Mouse (Mus musculus) limb, embryonic 15.5 days (tissue): Measurements from ENCODE around the gene Nlrp9b. TPM values are rescaled to one million over a fixed set of nuclear protein-coding genes. Genes with fewer than 3 reads are reported as not detected.
"Not testable (repeated sequence)": the region's sequence is repeated elsewhere in the genome, so short reads cannot be mapped to it uniquely, and the experiment has no call there.

Experiments
- ATAC-seq: fragments of 200-750 bp; cut with Nextera tagmentation; 2 replicates; pipeline ENCODE4 v1.8.0; 2017; ENCODE audit warnings: low read depth, moderate TSS enrichment; ENCODE audit not compliant: insufficient number of reproducible peaks, low FRiP score, low TSS enrichment
- H3K27ac ChIP-seq: fragments of 300-500 bp; sonication (generic); 2 replicates; pipeline ENCODE4 v1.5.1; 2015; ENCODE audit warnings: moderate library complexity, mild to moderate bottlenecking, inconsistent platforms
- H3K27me3 ChIP-seq: fragments of 300-500 bp; sonication (generic); 2 replicates; pipeline ENCODE4 v1.6.1; 2015; ENCODE audit warnings: inconsistent platforms
- H3K36me3 ChIP-seq: fragments of 300-500 bp; sonication (generic); 2 replicates; pipeline ENCODE4 v1.6.1; 2015; ENCODE audit warnings: inconsistent platforms
- H3K4me1 ChIP-seq: fragments of 300-500 bp; sonication (generic); 2 replicates; pipeline ENCODE4 v1.6.1; 2015; ENCODE audit warnings: inconsistent platforms
- H3K4me2 ChIP-seq: fragments of 300-500 bp; sonication (generic); 2 replicates; pipeline ENCODE4 v1.6.1; 2015; ENCODE audit warnings: mild to moderate bottlenecking, inconsistent platforms
- H3K4me3 ChIP-seq: fragments of 300-500 bp; sonication (generic); 2 replicates; pipeline ENCODE4 v1.5.1; 2015; ENCODE audit warnings: mild to moderate bottlenecking, inconsistent platforms
- H3K9ac ChIP-seq: fragments of 300-500 bp; sonication (generic); 2 replicates; pipeline ENCODE4 v1.6.1; 2015; ENCODE audit warnings: inconsistent platforms
- H3K9me3 ChIP-seq: fragments of 300-500 bp; sonication (generic); 2 replicates; pipeline ENCODE4 v1.6.1; 2016; ENCODE audit warnings: inconsistent platforms
- WGBS: fragments of 180-500 bp; shearing (Covaris S2); methylation state at CpG from one replicate; pipeline ENCODE4 v1.1.7; 2015; 5-methylcytosine and 5-hydroxymethylcytosine counted together
- polyA plus RNA-seq: library from polyadenylated mRNA; unstranded; fragments of >200 nt; fragmentation: Nextera tagmentation; extraction: Ambion mirVana; gene quantifications from 2 replicates; pipeline ENCODE4 v1.2.1, GENCODE M21; 2015

Gene Nlrp9b
- polyA plus RNA-seq: not detected in 2 replicates

- H3K4me2 ChIP-seq, ATAC-seq, H3K27ac ChIP-seq, H3K27me3 ChIP-seq, H3K4me1 ChIP-seq, H3K9me3 ChIP-seq, H3K36me3 ChIP-seq, H3K4me3 ChIP-seq, H3K9ac ChIP-seq: not testable (repeated sequence)
- WGBS: 65% methylated on average over 8 of the region's 8 CpGs
These were observed at the start of gene Nlrp9b for GRCm38 (mm10) chr7:19991165-19991564. Nlrp9b (plus strand) TSS chr7:19991465.

- Histone ChIP-seq H3K4me1 (peaks cover 6% of the 10 kb centered on the region), H3K9me3 (no peaks in the 10 kb centered on the region), H3K36me3 (no peaks in the 10 kb centered on the region), H3K4me3 (no peak overlapping the region), H3K9ac (no peak overlapping the region), H3K4me2 (no peak overlapping the region), H3K27me3 (no peaks in the 10 kb centered on the region), H3K27ac (no peak overlapping the region)
- no peak for ATAC-seq
- 88% methylated on average over 8 of the region's 8 CpGs for WGBS
These were observed 46.6 kb upstream of the Nlrp9b start for GRCm38 (mm10) chr7:19944709-19945108.

GRCm38 (mm10) chr7:19945201-19945600 is 46.1 kb upstream of the Nlrp9b start:
- WGBS: 88% methylated on average over 5 of the region's 5 CpGs
- no peaks in the 10 kb centered on the region for H3K9me3 ChIP-seq

GRCm38 (mm10) chr7:19945821-19946515 is 45.3 kb upstream of the Nlrp9b start:
- Histone ChIP-seq H3K4me3 (no peak overlapping the region), H3K27ac (no peak overlapping the region), H3K27me3 (no peaks in the 10 kb centered on the region), H3K9me3 (no peaks in the 10 kb centered on the region), H3K36me3 (no peaks in the 10 kb centered on the region), H3K4me2 (no peak overlapping the region), H3K4me1 (no peaks in the 10 kb centered on the region), H3K9ac (no peak overlapping the region)
- no peak for ATAC-seq
- WGBS: 69% methylated on average over 13 of the region's 13 CpGs

More at GRCm38 (mm10) chr7:19945201-19945600, 46.1 kb upstream of the Nlrp9b start:
- peaks cover 3% of the 10 kb centered on the region; the same call in 1 of the 2 replicates for H3K4me1 ChIP-seq
- H3K9ac ChIP-seq: no peak overlapping the region
- H3K4me2 ChIP-seq: no peak overlapping the region
- no peaks in the 10 kb centered on the region for H3K27me3 ChIP-seq
- H3K36me3 ChIP-seq: no peaks in the 10 kb centered on the region
- H3K27ac ChIP-seq: no peak overlapping the region
- ATAC-seq: no peak
- no peak overlapping the region for H3K4me3 ChIP-seq

- ATAC-seq: no peak
- Histone ChIP-seq H3K27me3 (no peaks in the 10 kb centered on the region), H3K9ac (no peak overlapping the region), H3K4me3 (no peak overlapping the region), H3K36me3 (no peaks in the 10 kb centered on the region), H3K4me1 (no peaks in the 10 kb centered on the region), H3K27ac (no peak overlapping the region), H3K9me3 (no peaks in the 10 kb centered on the region), H3K4me2 (no peak overlapping the region)
- WGBS: 71% methylated on average over 12 of the region's 12 CpGs
These were observed 42.3 kb upstream of the Nlrp9b start for GRCm38 (mm10) chr7:19948956-19949355.

- Histone ChIP-seq H3K9ac (no peak overlapping the region), H3K4me1 (no peaks in the 10 kb centered on the region), H3K27ac (no peak overlapping the region), H3K36me3 (no peaks in the 10 kb centered on the region), H3K4me3 (no peak overlapping the region), H3K9me3 (no peaks in the 10 kb centered on the region), H3K4me2 (no peak overlapping the region), H3K27me3 (no peaks in the 10 kb centered on the region)
- 51% methylated on average over 10 of the region's 10 CpGs for WGBS
- no peak for ATAC-seq
These were observed 41.3 kb upstream of the Nlrp9b start for GRCm38 (mm10) chr7:19949996-19950395.

GRCm38 (mm10) chr7:19950589-19950988 is 40.7 kb upstream of the Nlrp9b start, which contains the start of gene Igsf23:
Igsf23 (minus strand) TSS chr7:19950756.
- Histone ChIP-seq H3K9me3 (no peaks in the 10 kb centered on the region), H3K4me2 (no peak within 1 kb of the TSS), H3K27ac (no peak within 1 kb of the TSS), H3K4me1 (no peaks in the 10 kb centered on the region), H3K4me3 (no peak within 1 kb of the TSS), H3K9ac (no peak within 1 kb of the TSS), H3K27me3 (no peaks in the 10 kb centered on the region), H3K36me3 (no peaks in the 10 kb centered on the region)
- ATAC-seq: no peak
- WGBS: 50% methylated on average over 9 of the region's 9 CpGs

GRCm38 (mm10) chr7:19952320-19952986 is 38.8 kb upstream of the Nlrp9b start:
- no peak overlapping the region for H3K4me2 ChIP-seq
- no peak overlapping the region for H3K4me3 ChIP-seq
- 74% methylated on average over 10 of the region's 10 CpGs for WGBS
- ATAC-seq: no peak
- no peaks in the 10 kb centered on the region for H3K4me1 ChIP-seq
- H3K9me3 ChIP-seq: no peaks in the 10 kb centered on the region
- no peaks in the 10 kb centered on the region for H3K36me3 ChIP-seq
- H3K27me3 ChIP-seq: no peaks in the 10 kb centered on the region
- H3K9ac ChIP-seq: no peak overlapping the region
- H3K27ac ChIP-seq: no peak overlapping the region

- 51% methylated on average over 9 of the region's 9 CpGs for WGBS
- no peak overlapping the region for H3K27ac ChIP-seq
- no peak overlapping the region for H3K9ac ChIP-seq
- no peak overlapping the region for H3K4me3 ChIP-seq
- H3K27me3 ChIP-seq: no peaks in the 10 kb centered on the region
- no peaks in the 10 kb centered on the region for H3K9me3 ChIP-seq
- H3K4me2 ChIP-seq: no peak overlapping the region
- H3K4me1 ChIP-seq: no peaks in the 10 kb centered on the region
- no peak for ATAC-seq
- no peaks in the 10 kb centered on the region for H3K36me3 ChIP-seq
These were observed 38.2 kb upstream of the Nlrp9b start for GRCm38 (mm10) chr7:19953054-19953453.

- no peaks in the 10 kb centered on the region for H3K36me3 ChIP-seq
- no peaks in the 10 kb centered on the region for H3K27me3 ChIP-seq
- no peak overlapping the region for H3K4me3 ChIP-seq
- no peak overlapping the region for H3K4me2 ChIP-seq
- no peaks in the 10 kb centered on the region for H3K4me1 ChIP-seq
- H3K9me3 ChIP-seq: no peaks in the 10 kb centered on the region
- no peak overlapping the region for H3K27ac ChIP-seq
- no peak for ATAC-seq
- H3K9ac ChIP-seq: no peak overlapping the region
- 62% methylated on average over 4 of the region's 4 CpGs for WGBS
These were observed 35.4 kb upstream of the Nlrp9b start for GRCm38 (mm10) chr7:19955861-19956260.

- H3K4me2 ChIP-seq: no peak overlapping the region
- no peaks in the 10 kb centered on the region for H3K4me1 ChIP-seq
- ATAC-seq: no peak
- WGBS: 2% methylated on average over 7 of the region's 7 CpGs
- no peaks in the 10 kb centered on the region for H3K36me3 ChIP-seq
- no peak overlapping the region for H3K4me3 ChIP-seq
- no peak overlapping the region for H3K27ac ChIP-seq
- H3K27me3 ChIP-seq: no peaks in the 10 kb centered on the region
- H3K9me3 ChIP-seq: no peaks in the 10 kb centered on the region
- H3K9ac ChIP-seq: no peak overlapping the region
These were observed 34.9 kb upstream of the Nlrp9b start for GRCm38 (mm10) chr7:19956341-19956781.

GRCm38 (mm10) chr7:19962423-19962822 is 28.8 kb upstream of the Nlrp9b start:
- WGBS: 56% methylated on average over 1 of the region's 1 CpGs
- no peaks in the 10 kb centered on the region for H3K9me3 ChIP-seq
- no peak for ATAC-seq

More at GRCm38 (mm10) chr7:19962423-19962822, 28.8 kb upstream of the Nlrp9b start:
- H3K36me3 ChIP-seq: no peaks in the 10 kb centered on the region
- no peak overlapping the region for H3K4me2 ChIP-seq
- no peaks in the 10 kb centered on the region for H3K27me3 ChIP-seq
- no peaks in the 10 kb centered on the region for H3K4me1 ChIP-seq
- no peak overlapping the region for H3K9ac ChIP-seq
- no peak overlapping the region for H3K4me3 ChIP-seq
- no peak overlapping the region for H3K27ac ChIP-seq
